Mouse (Mus musculus) frontal cortex, postnatal 36 days (tissue): ENCODE results near the gene Mmadhc.

Experiments
- DNase-seq, 2 experiments: peaks; one replicate each; pipeline ENCODE4 v3.0.0; 2022; ENCODE audit warnings: low spot score in 2 of 2

Mmadhc gene

GRCm38 (mm10) chr2:50296109-50296986, at the start of gene Mmadhc:
Mmadhc (minus strand) TSS chr2:50296801.
- peak; percentile 90 to 92 for DNase-seq

GRCm38 (mm10) chr2:50343598-50343997, 47.0 kb upstream of the Mmadhc start:
- no peak for DNase-seq

- DNase-seq: no peak
Observed at GRCm38 (mm10) chr2:50339061-50339460, 42.5 kb upstream of the Mmadhc start.

- DNase-seq: no peak
Observed at GRCm38 (mm10) chr2:50337596-50337995, 41.0 kb upstream of the Mmadhc start.

- no peak for DNase-seq
Observed at GRCm38 (mm10) chr2:50331716-50332270, 35.2 kb upstream of the Mmadhc start.

GRCm38 (mm10) chr2:50328181-50328580, 31.6 kb upstream of the Mmadhc start:
- no peak for DNase-seq

- DNase-seq: no peak
Observed at GRCm38 (mm10) chr2:50324799-50325198, 28.2 kb upstream of the Mmadhc start.

- peak; percentile 37 to 58 for DNase-seq
Observed at GRCm38 (mm10) chr2:50306663-50307320, 10.2 kb upstream of the Mmadhc start.

GRCm38 (mm10) chr2:50304824-50305577, 8.4 kb upstream of the Mmadhc start:
- no peak for DNase-seq

GRCm38 (mm10) chr2:50296987-50297350, 368 bp upstream of the Mmadhc start:
- no peak for DNase-seq

GRCm38 (mm10) chr2:50295562-50295961, 1.0 kb downstream of the Mmadhc start:
- DNase-seq: no peak

- no peak for DNase-seq
Observed at GRCm38 (mm10) chr2:50294084-50294483, 2.5 kb downstream of the Mmadhc start.

- no peak for DNase-seq
Observed at GRCm38 (mm10) chr2:50293572-50293971, 3.0 kb downstream of the Mmadhc start.

- no peak for DNase-seq
Observed at GRCm38 (mm10) chr2:50291901-50292300, 4.7 kb downstream of the Mmadhc start.

- no peak for DNase-seq
Observed at GRCm38 (mm10) chr2:50290754-50291153, 5.8 kb downstream of the Mmadhc start.

- DNase-seq: no peak
Observed at GRCm38 (mm10) chr2:50284781-50285180, 11.8 kb downstream of the Mmadhc start.

GRCm38 (mm10) chr2:50284040-50284439, 12.6 kb downstream of the Mmadhc start:
- DNase-seq: no peak

GRCm38 (mm10) chr2:50276715-50277114, 19.9 kb downstream of the Mmadhc start:
- DNase-seq: no peak

GRCm38 (mm10) chr2:50273415-50273814, 23.2 kb downstream of the Mmadhc start:
- DNase-seq: no peak

- DNase-seq: peak in 1 of 2 experiments; percentile 36
Observed at GRCm38 (mm10) chr2:50272165-50272564, 24.4 kb downstream of the Mmadhc start.

- no peak for DNase-seq
Observed at GRCm38 (mm10) chr2:50268514-50268913, 28.1 kb downstream of the Mmadhc start.

- no peak for DNase-seq
Observed at GRCm38 (mm10) chr2:50267046-50267445, 29.6 kb downstream of the Mmadhc start.
